Mouse (Mus musculus) hindbrain, embryonic 15.5 days (tissue): ENCODE data around the gene Mettl3. TPM values are rescaled to one million over a fixed set of nuclear protein-coding genes. Genes with fewer than 3 reads are reported as not detected.

Experiments used
- ATAC-seq: fragments of 200-750 bp; cut with Nextera tagmentation; 2 replicates; pipeline ENCODE4 v1.8.0; 2017; ENCODE audit warnings: low read depth, moderate number of reproducible peaks, moderate TSS enrichment; ENCODE audit not compliant: low FRiP score
- H3K27ac ChIP-seq: fragments of 300-500 bp; sonication (generic); replicated peaks from 2 replicates; pipeline ENCODE4 v1.5.1; 2015; ENCODE audit warnings: mild to moderate bottlenecking, inconsistent platforms
- H3K27me3 ChIP-seq: fragments of 300-500 bp; sonication (generic); 2 replicates; pipeline ENCODE4 v1.6.1; 2015; ENCODE audit warnings: control low read depth, inconsistent platforms
- H3K36me3 ChIP-seq: fragments of 300-500 bp; sonication (generic); 2 replicates; pipeline ENCODE4 v1.6.1; 2015; ENCODE audit warnings: control low read depth, inconsistent platforms
- H3K4me1 ChIP-seq: fragments of 300-500 bp; sonication (generic); replicated peaks from 2 replicates; pipeline ENCODE4 v1.6.1; 2015; ENCODE audit warnings: control low read depth, inconsistent platforms
- H3K4me2 ChIP-seq: fragments of 300-500 bp; sonication (generic); 2 replicates; pipeline ENCODE4 v1.6.1; 2015; ENCODE audit warnings: moderate library complexity, mild to moderate bottlenecking, inconsistent platforms
- H3K4me3 ChIP-seq: fragments of 300-500 bp; sonication (generic); 2 replicates; pipeline ENCODE4 v1.5.1; 2015; ENCODE audit warnings: mild to moderate bottlenecking, inconsistent platforms
- H3K9ac ChIP-seq: fragments of 300-500 bp; sonication (generic); 2 replicates; pipeline ENCODE4 v1.6.1; 2015; ENCODE audit warnings: inconsistent platforms
- H3K9me3 ChIP-seq: fragments of 300-500 bp; sonication (generic); 2 replicates; pipeline ENCODE4 v1.6.1; 2016; ENCODE audit warnings: control low read depth, inconsistent platforms
- WGBS: fragments of 180-500 bp; shearing (Covaris S2); methylation state at CpG from one replicate; pipeline ENCODE4 v1.1.7; 2015; 5-methylcytosine and 5-hydroxymethylcytosine counted together
- polyA plus RNA-seq: library from polyadenylated mRNA; unstranded; fragments of >200 nt; fragmentation: Nextera tagmentation; extraction: Ambion mirVana; gene quantifications from 2 replicates; pipeline ENCODE4 v1.2.1, GENCODE M21; 2015

Gene Mettl3
- 46.0 and 49.5 TPM in 2 replicates for polyA plus RNA-seq

GRCm38 (mm10) chr14:52304644-52305271 lies at the start of gene Mettl3:
Gene Mettl3, minus strand, starts transcription at chr14:52305128.
- H3K27me3 ChIP-seq: no peaks in the 10 kb centered on the region
- peaks cover 11% of the 10 kb centered on the region for H3K36me3 ChIP-seq
- H3K9ac ChIP-seq: peak within 1 kb of the TSS; percentile 71
- peaks cover 15% of the 10 kb centered on the region for H3K4me1 ChIP-seq
- H3K4me2 ChIP-seq: peak within 1 kb of the TSS; percentile 69
- peak within 1 kb of the TSS; percentile 79 for H3K4me3 ChIP-seq
- peak; percentile 95 for ATAC-seq
- no peaks in the 10 kb centered on the region for H3K9me3 ChIP-seq
- under 1% methylated on average over 46 of the region's 46 CpGs for WGBS
- H3K27ac ChIP-seq: peak within 1 kb of the TSS; percentile 94

GRCm38 (mm10) chr14:52339512-52339852 lies 34.6 kb upstream of the Mettl3 start:
- Histone ChIP-seq H3K9me3 (no peaks in the 10 kb centered on the region), H3K27me3 (no peaks in the 10 kb centered on the region), H3K4me1 (no peaks in the 10 kb centered on the region; the same call in 1 of the 2 replicates), H3K4me3 (peak overlapping the region; percentile 36), H3K9ac (peak overlapping the region; percentile 50; the same call in 1 of the 2 replicates), H3K27ac (peak overlapping the region; percentile 73), H3K36me3 (no peaks in the 10 kb centered on the region), H3K4me2 (peak overlapping the region; percentile 57)
- ATAC-seq: peak; percentile 11; the same call in 1 of the 2 replicates
- WGBS: 74% methylated on average over 6 of the region's 6 CpGs

- WGBS: 23% methylated on average over 21 of the region's 21 CpGs
- Histone ChIP-seq H3K4me2 (peak overlapping the region; percentile 57), H3K4me3 (peak overlapping the region; percentile 36), H3K36me3 (no peaks in the 10 kb centered on the region), H3K9ac (peak overlapping the region; percentile 50), H3K9me3 (no peaks in the 10 kb centered on the region), H3K27ac (peak overlapping the region; percentile 73), H3K4me1 (no peaks in the 10 kb centered on the region; the same call in 1 of the 2 replicates), H3K27me3 (no peaks in the 10 kb centered on the region)
- ATAC-seq: peak; percentile 85
Measured at GRCm38 (mm10) chr14:52338751-52339511, 34.0 kb upstream of the Mettl3 start.

- Histone ChIP-seq H3K27ac (0 out of 2 replicates have a peak overlapping the region, but pooled peaks have one; percentile 11), H3K27me3 (no peaks in the 10 kb centered on the region), H3K4me3 (no peak overlapping the region), H3K4me1 (peaks cover 8% of the 10 kb centered on the region), H3K4me2 (no peak overlapping the region), H3K9ac (no peak overlapping the region), H3K9me3 (no peaks in the 10 kb centered on the region), H3K36me3 (no peaks in the 10 kb centered on the region)
- WGBS: 33% methylated on average over 1 of the region's 3 CpGs
- no peak for ATAC-seq
Measured at GRCm38 (mm10) chr14:52332171-52332570, 27.2 kb upstream of the Mettl3 start.

- Histone ChIP-seq H3K27me3 (no peaks in the 10 kb centered on the region), H3K4me3 (no peak overlapping the region), H3K9me3 (no peaks in the 10 kb centered on the region), H3K36me3 (no peaks in the 10 kb centered on the region), H3K27ac (peak overlapping the region; percentile 51), H3K9ac (no peak overlapping the region), H3K4me1 (peaks cover 13% of the 10 kb centered on the region), H3K4me2 (no peak overlapping the region)
- 10% methylated on average over 4 of the region's 4 CpGs for WGBS
- ATAC-seq: no peak
Measured at GRCm38 (mm10) chr14:52331069-52331750, 26.3 kb upstream of the Mettl3 start.

- ATAC-seq: peak; percentile 77
- H3K4me2 ChIP-seq: peak within 1 kb of the TSS; percentile 88
- H3K27me3 ChIP-seq: no peaks in the 10 kb centered on the region
- H3K36me3 ChIP-seq: no peaks in the 10 kb centered on the region
- H3K4me3 ChIP-seq: peak within 1 kb of the TSS; percentile 43
- H3K4me1 ChIP-seq: peaks cover 13% of the 10 kb centered on the region
- peak within 1 kb of the TSS; percentile 77 for H3K27ac ChIP-seq
- H3K9ac ChIP-seq: peak within 1 kb of the TSS; percentile 49
- WGBS: under 1% methylated on average over 26 of the region's 26 CpGs
- no peaks in the 10 kb centered on the region for H3K9me3 ChIP-seq
Measured at GRCm38 (mm10) chr14:52327910-52328812, 23.2 kb upstream of the Mettl3 start, which contains the start of gene Sall2. Gene Sall2, minus strand, starts transcription at chr14:52328762.

- ATAC-seq: peak; percentile 68
- Histone ChIP-seq H3K4me2 (peak overlapping the region; percentile 88), H3K36me3 (no peaks in the 10 kb centered on the region), H3K4me1 (peaks cover 13% of the 10 kb centered on the region), H3K9me3 (no peaks in the 10 kb centered on the region), H3K9ac (peak overlapping the region; percentile 49), H3K4me3 (peak overlapping the region; percentile 43), H3K27ac (peak overlapping the region; percentile 77), H3K27me3 (no peaks in the 10 kb centered on the region)
- under 1% methylated on average over 14 of the region's 14 CpGs for WGBS
Measured at GRCm38 (mm10) chr14:52327375-52327901, 22.5 kb upstream of the Mettl3 start.

- Histone ChIP-seq H3K4me2 (peak overlapping the region; percentile 88), H3K27me3 (no peaks in the 10 kb centered on the region), H3K27ac (peak overlapping the region; percentile 77), H3K36me3 (no peaks in the 10 kb centered on the region), H3K4me3 (peak overlapping the region; percentile 13; the same call in 1 of the 2 replicates), H3K9me3 (no peaks in the 10 kb centered on the region), H3K9ac (no peak overlapping the region), H3K4me1 (peaks cover 13% of the 10 kb centered on the region)
- WGBS: 4% methylated on average over 4 of the region's 4 CpGs
- ATAC-seq: no peak
Measured at GRCm38 (mm10) chr14:52325890-52326289, 21.0 kb upstream of the Mettl3 start.

- no peak overlapping the region for H3K9ac ChIP-seq
- 58% methylated on average over 6 of the region's 6 CpGs for whole genome bisulfite sequencing
- H3K4me3 ChIP-seq: no peak overlapping the region
- no peaks in the 10 kb centered on the region for H3K9me3 ChIP-seq
- H3K27ac ChIP-seq: no peak overlapping the region
- no peaks in the 10 kb centered on the region for H3K27me3 ChIP-seq
- ATAC-seq: no peak
- H3K36me3 ChIP-seq: peaks cover 3% of the 10 kb centered on the region; the same call in 1 of the 2 replicates
- H3K4me2 ChIP-seq: no peak overlapping the region
- peaks cover 20% of the 10 kb centered on the region for H3K4me1 ChIP-seq
Measured at GRCm38 (mm10) chr14:52319361-52319760, 14.4 kb upstream of the Mettl3 start.

- Histone ChIP-seq H3K36me3 (peaks cover 30% of the 10 kb centered on the region), H3K27ac (peak overlapping the region; percentile 91), H3K9ac (peak overlapping the region; percentile 77), H3K4me1 (peaks cover 48% of the 10 kb centered on the region), H3K4me3 (peak overlapping the region; percentile 63), H3K9me3 (no peaks in the 10 kb centered on the region), H3K27me3 (no peaks in the 10 kb centered on the region), H3K4me2 (peak overlapping the region; percentile 65)
- under 1% methylated on average over 16 of the region's 16 CpGs for WGBS
- ATAC-seq: peak; percentile 84
Measured at GRCm38 (mm10) chr14:52316441-52317225, 11.7 kb upstream of the Mettl3 start.
